Comparison of ENCODE assay signal across 9 mouse cellular contexts in genomic region chr13:38992529-38992928, GRCm38 (mm10). TPM values are rescaled to one million over a fixed set of nuclear protein-coding genes. Genes with fewer than 3 reads are reported as not detected.
A peak's percentile ranks its signal among the peaks of the same experiment; 100 is the strongest.
DNase-seq lines count a peak whose midpoint lies in the region; ATAC-seq lines count a peak whose summit lies in the region.
"Had no signal": no experiment of that assay in that cellular context is flagged by ENCODE, and none has a peak within 500 bp of the region (broad histone marks: within the 10 kb centered on the region; RNA-seq: fewer than 3 reads in every experiment).

No protein-coding gene starts in this region.

- no peaks in the 10 kb centered on the region for H3K4me1 ChIP-seq in hindbrain, embryonic 14.5 days (replicated peaks; ENCODE audit: control insufficient read depth, insufficient read depth, low read length)
- no peaks in the 10 kb centered on the region for H3K4me1 ChIP-seq in hindbrain, embryonic 13.5 days (replicated peaks)
- H3K4me1 ChIP-seq: limb, embryonic 13.5 days had no signal

- H3K36me3 ChIP-seq in hindbrain, embryonic 14.5 days (replicated peaks; ENCODE audit: control insufficient read depth, insufficient read depth) = no peaks in the 10 kb centered on the region
- H3K36me3 ChIP-seq in hindbrain, embryonic 13.5 days = no peaks in the 10 kb centered on the region
- H3K36me3 ChIP-seq: limb, embryonic 13.5 days had no signal

- no peak overlapping the region for H3K4me3 ChIP-seq in hindbrain, embryonic 14.5 days (replicated peaks; ENCODE audit: low read length)
- no peak overlapping the region for H3K4me3 ChIP-seq in hindbrain, embryonic 13.5 days
- H3K4me3 ChIP-seq: limb, embryonic 13.5 days had no signal

- no peak overlapping the region for H3K27ac ChIP-seq in hindbrain, embryonic 14.5 days
- no peak overlapping the region for H3K27ac ChIP-seq in hindbrain, embryonic 13.5 days
- H3K27ac ChIP-seq: limb, embryonic 13.5 days had no signal

- H3K9me3 ChIP-seq in hindbrain, embryonic 14.5 days (ENCODE audit: control insufficient read depth, low read length) = no peaks in the 10 kb centered on the region
- no peaks in the 10 kb centered on the region for H3K9me3 ChIP-seq in hindbrain, embryonic 13.5 days
- H3K9me3 ChIP-seq: limb, embryonic 13.5 days had no signal

- peak; percentile 75 for DNase-seq in hindbrain, embryonic 14.5 days (ENCODE audit: low spot score)
- DNase-seq in MN1 (ENCODE audit: low spot score) = peak; percentile 11
- peak; percentile 12 for DNase-seq in cerebellum, adult 9-11 months
- DNase-seq in frontal cortex, postnatal 36 days (ENCODE audit: low spot score in 2 of 2) = peak; percentile 40 to 67
- DNase-seq in left cerebral cortex, postnatal 36 days (ENCODE audit: low spot score in 2 of 2) = peak; percentile 6 to 16
- DNase-seq in right cerebral cortex, postnatal 36 days (ENCODE audit: low spot score in 2 of 2) = peak; percentile 9 to 19
- DNase-seq in ovary, postnatal 36 days (ENCODE audit: low spot score) = no peak

- H3K4me2 ChIP-seq in hindbrain, embryonic 14.5 days (replicated peaks) = no peak overlapping the region
- no peak overlapping the region for H3K4me2 ChIP-seq in hindbrain, embryonic 13.5 days
- H3K4me2 ChIP-seq: limb, embryonic 13.5 days had no signal

- no peaks in the 10 kb centered on the region for H3K27me3 ChIP-seq in hindbrain, embryonic 14.5 days (ENCODE audit: control insufficient read depth, insufficient read depth, low read length)
- H3K27me3 ChIP-seq in hindbrain, embryonic 13.5 days = no peaks in the 10 kb centered on the region
- H3K27me3 ChIP-seq: limb, embryonic 13.5 days had no signal

- WGBS in hindbrain, embryonic 14.5 days = 25% methylated on average over 5 of the region's 5 CpGs
- 31% methylated on average over 5 of the region's 5 CpGs for WGBS in hindbrain, embryonic 13.5 days

- intact Hi-C loops in left cerebral cortex, postnatal 36 days (cut with DNase I) = loop anchor here (5.0 kb wide), 1 partner anchor 1760 kb away; no protein-coding TSS in a partner anchor

- no peak overlapping the region for H3K9ac ChIP-seq in hindbrain, embryonic 14.5 days
- no peak overlapping the region for H3K9ac ChIP-seq in hindbrain, embryonic 13.5 days
- H3K9ac ChIP-seq: limb, embryonic 13.5 days had no signal

- ATAC-seq in hindbrain, embryonic 14.5 days (ENCODE audit: low FRiP score) = 0 out of 2 replicates have a peak, but pooled peaks have one; percentile 21
- ATAC-seq in hindbrain, embryonic 13.5 days (ENCODE audit: low FRiP score) = no peak

RNA-seq across cellular contexts. Expression of gene Slc35b3, which starts 31.9 kb away (rescaled TPM):
- polyA plus RNA-seq in hindbrain, embryonic 14.5 days (2014; fragmentation: Nextera tagmentation; extraction: Ambion mirVana) = 34.4 and 35.8 TPM in 2 replicates
- polyA plus RNA-seq in hindbrain, embryonic 13.5 days (2015; fragmentation: Nextera tagmentation; extraction: Ambion mirVana) = 33.0 and 34.5 TPM in 2 replicates
- total RNA-seq in left cerebral cortex, postnatal 36 days (2021) = 10 to 100 TPM; 13.7 to 22.8 TPM
